Mouse (Mus musculus): ENCODE data around the gene Trp53.
"Not testable (repeated sequence)": the region's sequence is repeated elsewhere in the genome, so short reads cannot be mapped to it uniquely, and the experiment has no call there.

Gene Trp53

GRCm38 (mm10) chr11:69580091-69580514 is at the start of gene Trp53, which contains the start of gene Wrap53:
TSS of gene Trp53 (plus strand) at chr11:69580359.
TSS of gene Wrap53 (minus strand) at chr11:69580255.
- peak; percentile 95 for DNase-seq (ENCODE audit: low read depth, low spot score)

GRCm38 (mm10) chr11:69530755-69531154 is 49.4 kb upstream of the Trp53 start:
- DNase-seq (ENCODE audit: low read depth, low spot score), result not testable (repeated sequence)

- no peak for DNase-seq (ENCODE audit: low read depth, low spot score)
These were observed 47.5 kb upstream of the Trp53 start for GRCm38 (mm10) chr11:69532480-69533150.

GRCm38 (mm10) chr11:69534990-69535389 is 45.2 kb upstream of the Trp53 start:
- DNase-seq (ENCODE audit: low read depth, low spot score), result peak; percentile 25

GRCm38 (mm10) chr11:69540700-69541099 is 39.5 kb upstream of the Trp53 start:
- DNase-seq (ENCODE audit: low read depth, low spot score), result no peak

- DNase-seq (ENCODE audit: low read depth, low spot score), result not testable (repeated sequence)
These were observed 38.4 kb upstream of the Trp53 start for GRCm38 (mm10) chr11:69541741-69542140.

- DNase-seq (ENCODE audit: low read depth, low spot score), result no peak
These were observed 36.6 kb upstream of the Trp53 start for GRCm38 (mm10) chr11:69543598-69543997.

- no peak for DNase-seq (ENCODE audit: low read depth, low spot score)
These were observed 34.2 kb upstream of the Trp53 start for GRCm38 (mm10) chr11:69545957-69546356.

- peak; percentile 78 for DNase-seq (ENCODE audit: low read depth, low spot score)
These were observed 33.6 kb upstream of the Trp53 start for GRCm38 (mm10) chr11:69546423-69547053.

- DNase-seq (ENCODE audit: low read depth, low spot score), result peak; percentile 60
These were observed 33.1 kb upstream of the Trp53 start for GRCm38 (mm10) chr11:69547071-69547470.

GRCm38 (mm10) chr11:69549060-69549656 is 31.0 kb upstream of the Trp53 start, which contains the start of gene Dnah2:
TSS of gene Dnah2 (minus strand) at chr11:69549110.
- no peak for DNase-seq (ENCODE audit: low read depth, low spot score)

- no peak for DNase-seq (ENCODE audit: low read depth, low spot score)
These were observed 28.8 kb upstream of the Trp53 start for GRCm38 (mm10) chr11:69551310-69551709.

GRCm38 (mm10) chr11:69552622-69553340 is 27.4 kb upstream of the Trp53 start:
- no peak for DNase-seq (ENCODE audit: low read depth, low spot score)

GRCm38 (mm10) chr11:69553341-69553721 is 26.8 kb upstream of the Trp53 start:
- no peak for DNase-seq (ENCODE audit: low read depth, low spot score)

GRCm38 (mm10) chr11:69554539-69555140 is 25.5 kb upstream of the Trp53 start:
- DNase-seq (ENCODE audit: low read depth, low spot score), result no peak

GRCm38 (mm10) chr11:69557381-69557958 is 22.7 kb upstream of the Trp53 start:
- DNase-seq (ENCODE audit: low read depth, low spot score), result no peak

- DNase-seq (ENCODE audit: low read depth, low spot score), result no peak
These were observed 21.4 kb upstream of the Trp53 start for GRCm38 (mm10) chr11:69558756-69559155.

- DNase-seq (ENCODE audit: low read depth, low spot score), result no peak
These were observed 21.0 kb upstream of the Trp53 start for GRCm38 (mm10) chr11:69559183-69559582.

- DNase-seq (ENCODE audit: low read depth, low spot score), result no peak
These were observed 20.1 kb upstream of the Trp53 start, which contains the start of gene Efnb3 for GRCm38 (mm10) chr11:69559851-69560765. TSS of gene Efnb3 (minus strand) at chr11:69560205.

Data from CD4-positive, CD25-positive, alpha-beta regulatory T cell, adult 2 months (primary cell).